Mouse (Mus musculus) embryonic fibroblast, embryonic 13.5 days (primary cell): ENCODE data around the gene Wasf3. TPM values are rescaled to one million over a fixed set of nuclear protein-coding genes. Genes with fewer than 3 reads are reported as not detected.
"Not testable (repeated sequence)": the region's sequence is repeated elsewhere in the genome, so short reads cannot be mapped to it uniquely, and the experiment has no call there.

Source experiments
- H3K27ac ChIP-seq: 2 replicates; pipeline ENCODE4 v1.5.1; 2012; ENCODE audit warnings: low read length, control low read depth, inconsistent platforms; ENCODE audit not compliant: insufficient read depth
- H3K4me1 ChIP-seq: 2 replicates; pipeline ENCODE4 v1.6.1; 2011; ENCODE audit warnings: low read length; ENCODE audit not compliant: control insufficient read depth, insufficient read depth
- H3K4me3 ChIP-seq: 2 replicates; pipeline ENCODE4 v1.5.1; 2011; ENCODE audit warnings: mild to moderate bottlenecking, control low read depth, low read length; ENCODE audit not compliant: insufficient read depth
- CTCF ChIP-seq: IDR thresholded peaks from 2 replicates; pipeline ENCODE4 v1.5.1; 2011; ENCODE audit warnings: mild to moderate bottlenecking, control low read depth, low read length, moderate library complexity, borderline replicate concordance; ENCODE audit not compliant: insufficient read depth
- POLR2A ChIP-seq: IDR thresholded peaks from 2 replicates; pipeline ENCODE4 v1.6.1; 2011; ENCODE audit warnings: low read depth, mild to moderate bottlenecking, control low read depth, low read length, moderate library complexity
- polyA plus RNA-seq: library from polyadenylated mRNA; stranded (reverse); fragments of >200 nt; gene quantifications from 2 replicates; pipeline ENCODE4 v1.2.4, GENCODE M21; 2011; ENCODE audit warnings: low read depth; ENCODE audit not compliant: missing spikeins, insufficient read length

Wasf3 gene
- polyA plus RNA-seq, 1 experiment = 10.6 TPM

GRCm38 (mm10) chr5:146442767-146443166 lies 58.0 kb downstream of the Wasf3 start:
- TF ChIP-seq POLR2A (no peak), CTCF (no peak)
- Histone ChIP-seq H3K27ac (no peak overlapping the region), H3K4me1 (no peaks in the 10 kb centered on the region), H3K4me3 (no peak overlapping the region)

GRCm38 (mm10) chr5:146446633-146447032 lies 61.8 kb downstream of the Wasf3 start:
- H3K4me1 ChIP-seq = no peaks in the 10 kb centered on the region
- H3K4me3 ChIP-seq = no peak overlapping the region
- TF ChIP-seq POLR2A (no peak), CTCF (no peak)
- no peak overlapping the region for H3K27ac ChIP-seq

- TF ChIP-seq POLR2A (no peak), CTCF (no peak)
Observed at GRCm38 (mm10) chr5:146451592-146452254, 66.9 kb downstream of the Wasf3 start.

GRCm38 (mm10) chr5:146453556-146453955 lies 68.8 kb downstream of the Wasf3 start:
- H3K27ac ChIP-seq = no peak overlapping the region
- TF ChIP-seq CTCF (no peak), POLR2A (no peak)
- no peaks in the 10 kb centered on the region for H3K4me1 ChIP-seq
- H3K4me3 ChIP-seq = no peak overlapping the region

More at GRCm38 (mm10) chr5:146451592-146452254, 66.9 kb downstream of the Wasf3 start:
- H3K4me1 ChIP-seq = no peaks in the 10 kb centered on the region
- no peak overlapping the region for H3K4me3 ChIP-seq
- H3K27ac ChIP-seq = no peak overlapping the region

GRCm38 (mm10) chr5:146461612-146462011 lies 76.8 kb downstream of the Wasf3 start:
- no peak overlapping the region for H3K4me3 ChIP-seq
- H3K4me1 ChIP-seq = no peaks in the 10 kb centered on the region
- no peak for TF ChIP-seq CTCF
- TF ChIP-seq POLR2A = no peak
- no peak overlapping the region for H3K27ac ChIP-seq

GRCm38 (mm10) chr5:146466663-146467062 lies 81.9 kb downstream of the Wasf3 start:
- Histone ChIP-seq H3K4me3 (no peak overlapping the region), H3K4me1 (no peaks in the 10 kb centered on the region), H3K27ac (no peak overlapping the region)
- TF ChIP-seq CTCF = no peak
- TF ChIP-seq POLR2A = no peak

GRCm38 (mm10) chr5:146468311-146468710 lies 83.5 kb downstream of the Wasf3 start:
- Histone ChIP-seq H3K4me1 (no peaks in the 10 kb centered on the region), H3K4me3 (no peak overlapping the region), H3K27ac (no peak overlapping the region)
- TF ChIP-seq POLR2A = no peak
- no peak for TF ChIP-seq CTCF

- no peaks in the 10 kb centered on the region for H3K4me1 ChIP-seq
- no peak overlapping the region for H3K27ac ChIP-seq
- no peak overlapping the region for H3K4me3 ChIP-seq
- TF ChIP-seq POLR2A (no peak), CTCF (no peak)
Observed at GRCm38 (mm10) chr5:146470821-146471220, 86.0 kb downstream of the Wasf3 start.

- no peak overlapping the region for H3K4me3 ChIP-seq
- TF ChIP-seq CTCF (no peak), POLR2A (no peak)
Observed at GRCm38 (mm10) chr5:146471311-146471710, 86.5 kb downstream of the Wasf3 start.

GRCm38 (mm10) chr5:146471821-146472220 lies 87.0 kb downstream of the Wasf3 start:
- Histone ChIP-seq H3K4me3 (no peak overlapping the region), H3K27ac (no peak overlapping the region), H3K4me1 (no peaks in the 10 kb centered on the region)
- TF ChIP-seq POLR2A = no peak
- TF ChIP-seq CTCF = no peak

More at GRCm38 (mm10) chr5:146471311-146471710, 86.5 kb downstream of the Wasf3 start:
- Histone ChIP-seq H3K4me1 (no peaks in the 10 kb centered on the region), H3K27ac (no peak overlapping the region)

- H3K4me3 ChIP-seq, H3K4me1 ChIP-seq, H3K27ac ChIP-seq: not testable (repeated sequence)
Observed at GRCm38 (mm10) chr5:146479564-146479963, 94.8 kb downstream of the Wasf3 start.

GRCm38 (mm10) chr5:146481665-146482064 lies 96.9 kb downstream of the Wasf3 start, which contains the start of gene Gm6408:
Gene Gm6408, plus strand, starts transcription at chr5:146481965.
- H3K4me3 ChIP-seq, H3K27ac ChIP-seq: not testable (repeated sequence)

GRCm38 (mm10) chr5:146488959-146489358 lies 104.2 kb downstream of the Wasf3 start:
- not testable (repeated sequence) for H3K4me1 ChIP-seq, H3K27ac ChIP-seq, H3K4me3 ChIP-seq

More at GRCm38 (mm10) chr5:146481665-146482064, 96.9 kb downstream of the Wasf3 start, which contains the start of gene Gm6408:
- not testable (repeated sequence) for H3K4me1 ChIP-seq

GRCm38 (mm10) chr5:146491063-146491462 lies 106.3 kb downstream of the Wasf3 start, which contains the start of gene Gm6370:
Gene Gm6370, plus strand, starts transcription at chr5:146491363.
- not testable (repeated sequence) for H3K4me3 ChIP-seq, H3K4me1 ChIP-seq, H3K27ac ChIP-seq
